Mouse (Mus musculus) frontal cortex, adult 2 months (tissue): Measurements from ENCODE around the gene C1ql4. TPM values are rescaled to one million over a fixed set of nuclear protein-coding genes. Genes with fewer than 3 reads are reported as not detected.

ENCODE experiments used
- DNase-seq, 2 experiments: peaks; one replicate each; pipeline ENCODE4 v3.0.0; 2022; ENCODE audit warnings: low spot score in 1 of 2; ENCODE audit errors: extremely low spot score in 1 of 2
- polyA plus RNA-seq: library from polyadenylated mRNA; depleted of rRNA; stranded (reverse); fragments of >200 nt; gene quantifications from 2 replicates; pipeline ENCODE4 v1.2.3, GENCODE M21; 2012; rRNA removed

The C1ql4 gene
- polyA plus RNA-seq, 1 experiment, result not detected

GRCm38 (mm10) chr15:99036249-99036905 is 51.2 kb downstream of the C1ql4 start:
- no peak for DNase-seq

DNA sequence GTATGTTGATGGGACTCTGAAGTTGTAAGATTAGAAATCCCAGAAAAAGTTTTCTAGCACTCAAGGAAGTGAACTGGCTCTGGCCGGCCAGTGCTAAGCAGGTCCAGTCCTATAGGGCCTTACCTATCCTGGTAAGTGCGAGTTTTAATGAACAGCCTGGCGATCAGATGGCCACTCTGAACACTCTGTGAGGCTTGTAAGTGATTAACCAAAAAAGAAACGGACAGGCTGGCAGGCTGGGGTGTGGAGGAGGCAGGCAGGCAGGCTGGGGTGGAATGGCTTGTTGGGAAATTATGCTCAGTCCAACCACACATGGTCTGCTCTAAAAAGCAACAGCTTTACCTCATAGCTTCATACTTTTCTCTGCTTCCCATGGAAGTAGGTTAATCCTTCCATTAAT is 52.2 kb downstream of the C1ql4 start:
- peak in 1 of 2 experiments; percentile 47 for DNase-seq

Other genes with a start within 250 kb of the C1ql4 start
- gene Kmt2d, start 216.6 kb downstream of the C1ql4 start, polyA plus RNA-seq, result 47.0 and 48.6 TPM in 2 replicates
- gene Rhebl1, start 193.3 kb downstream of the C1ql4 start, polyA plus RNA-seq, result 17.6 and 19.2 TPM in 2 replicates
- 0.44 and 0.80 TPM in 2 replicates for gene Dhh, start 189.3 kb downstream of the C1ql4 start, polyA plus RNA-seq
- gene Lmbr1l, start 169.6 kb downstream of the C1ql4 start, polyA plus RNA-seq, result 30.5 and 33.6 TPM in 2 replicates
- gene Tuba1b, start 153.3 kb downstream of the C1ql4 start, polyA plus RNA-seq, result 1,157 and 1,186 TPM in 2 replicates
- gene Gm49450, start 134.3 kb downstream of the C1ql4 start, polyA plus RNA-seq, result 0.17 and 3.5 TPM in 2 replicates
- gene Tuba1a, start 134.1 kb downstream of the C1ql4 start, polyA plus RNA-seq, result 1,817 and 1,854 TPM in 2 replicates
- 5.8 and 10.6 TPM in 2 replicates for gene Tuba1c, start 57.9 kb downstream of the C1ql4 start, polyA plus RNA-seq
- 0.69 and 0.90 TPM in 2 replicates for gene Prph, start 32.6 kb downstream of the C1ql4 start, polyA plus RNA-seq
- 0.62 and 1.3 TPM in 2 replicates for gene Troap, start 13.2 kb downstream of the C1ql4 start, polyA plus RNA-seq
- gene Dnajc22, start 5.4 kb upstream of the C1ql4 start, polyA plus RNA-seq, result 0.06 TPM in 1 of 2 replicates, not detected in the other
- 36.9 and 39.7 TPM in 2 replicates for gene Spats2, start 38.1 kb upstream of the C1ql4 start, polyA plus RNA-seq
- gene Kcnh3, start 137.0 kb upstream of the C1ql4 start, polyA plus RNA-seq, result 166 and 196 TPM in 2 replicates
- 121 and 122 TPM in 2 replicates for gene Mcrs1, start 164.1 kb upstream of the C1ql4 start, polyA plus RNA-seq
- 163 and 182 TPM in 2 replicates for gene Prpf40b, start 207.3 kb upstream of the C1ql4 start, polyA plus RNA-seq
- gene Fam186b, start 208.1 kb upstream of the C1ql4 start, polyA plus RNA-seq, result 1.5 and 1.7 TPM in 2 replicates